7 mouse cellular contexts compared by ENCODE assay signal in genomic region chr2:156482299-156482698, GRCm38 (mm10).
A peak's percentile ranks its signal among the peaks of the same experiment; 100 is the strongest.
DNase-seq lines count a peak whose midpoint lies in the region; ATAC-seq lines count a peak whose summit lies in the region.

No protein-coding gene starts in this region.

- intact Hi-C loops in left cerebral cortex, postnatal 14 days (cut with DNase I), result no loop called here

- peak; percentile 35 for ATAC-seq in inflammation-experienced regulatory T-cells, adult 6 months

- peak; percentile 69 to 70 for DNase-seq in left cerebral cortex, postnatal 14 days (ENCODE audit: low spot score in 2 of 2)
- no peak for DNase-seq in left cerebral cortex, adult 8-10 months (ENCODE audit: low spot score in 2 of 2)
- peak; percentile 61 for DNase-seq in WW6 (ENCODE audit: low read depth, low spot score)
- peak; percentile 76 to 78 for DNase-seq in cerebellum, adult 18-20 months
- DNase-seq in lung, postnatal 14 days, result peak; percentile 76
- peak; percentile 36 to 60 for DNase-seq in spleen, postnatal 14 days (ENCODE audit: low spot score in 2 of 2)

Comparison
In these comparisons a context has a peak if more than half of its experiments do, and no peak if none do; other contexts are left out.
1. DNase-seq: peak in left cerebral cortex, postnatal 14 days (2 of 2), WW6 (single experiment), cerebellum, adult 18-20 months (2 of 2), lung, postnatal 14 days (single experiment) and spleen, postnatal 14 days (2 of 2); none in left cerebral cortex, adult 8-10 months (0 of 2).